ENCODE assay signal across 27 mouse cellular contexts in the genomic region with DNA sequence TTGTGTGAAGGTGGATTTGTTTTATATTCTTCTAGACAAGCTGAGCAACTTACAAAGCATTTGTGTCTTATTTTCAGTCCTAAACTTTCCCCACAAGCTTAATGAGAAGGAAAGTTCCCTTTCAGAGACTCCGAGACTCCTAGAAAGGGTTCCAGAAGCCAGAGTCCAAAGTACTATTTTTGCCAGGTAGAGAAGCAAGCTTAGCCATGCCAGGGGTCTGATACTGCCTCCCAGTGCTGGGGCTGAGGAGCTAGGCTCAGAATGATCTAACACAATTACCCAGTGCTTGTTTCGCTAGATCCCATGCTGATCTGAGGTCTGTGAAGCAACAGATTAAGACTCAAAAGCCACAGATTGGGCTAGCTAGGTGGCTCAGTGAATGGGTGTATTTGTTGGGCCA.
DNase-seq lines count a peak whose midpoint lies in the region; ATAC-seq and TF ChIP-seq lines count a peak whose summit lies in the region.
"Had no signal": no experiment of that assay in that cellular context is flagged by ENCODE, and none has a peak within 500 bp of the region (broad histone marks: within the 10 kb centered on the region; RNA-seq: fewer than 3 reads in every experiment).

No protein-coding gene starts in this region.

- intact Hi-C loops in heart, postnatal 36 days (cut with DNase I): no loop called here

- no peak for DNase-seq in heart, postnatal 36 days
- peak; percentile 76 for DNase-seq in kidney, adult 2 months
- DNase-seq in kidney, postnatal 14 days: peak; percentile 29
- no peak for DNase-seq in stomach, postnatal 0 days (ENCODE audit: low spot score)
- DNase-seq: adrenal gland, adult 2 months; adrenal gland, postnatal 14 days; B cell, adult 2 months; cerebellum, adult 11 months; cerebellum, adult 2 months; cerebellum, adult 9-11 months; cerebellum, postnatal 25 days; forebrain, postnatal 0 days; gastrocnemius, adult 2 months; gastrocnemius, postnatal 14 days; heart, adult 18-20 months had no signal

- 79% methylated on average over 2 of the region's 2 CpGs for WGBS in heart, embryonic 13.5 days
- 68% methylated on average over 2 of the region's 2 CpGs for WGBS in kidney, adult 2 months
- WGBS in kidney, embryonic 15.5 days: 85% methylated on average over 2 of the region's 2 CpGs
- 89% methylated on average over 2 of the region's 2 CpGs for WGBS in kidney, embryonic 14.5 days
- 87% methylated on average over 2 of the region's 2 CpGs for WGBS in stomach, postnatal 0 days

- H3K27me3 ChIP-seq in heart, embryonic 13.5 days (replicated peaks): no peaks in the 10 kb centered on the region
- H3K27me3 ChIP-seq in kidney, adult 2 months (replicated peaks; ENCODE audit: control insufficient read depth, insufficient read depth, low read length): no peaks in the 10 kb centered on the region
- no peaks in the 10 kb centered on the region for H3K27me3 ChIP-seq in kidney, embryonic 15.5 days
- H3K27me3 ChIP-seq in kidney, embryonic 14.5 days (ENCODE audit: control insufficient read depth, insufficient read depth, low read length): no peaks in the 10 kb centered on the region
- H3K27me3 ChIP-seq in stomach, postnatal 0 days (ENCODE audit: control insufficient read depth, insufficient read depth, low read length): no peaks in the 10 kb centered on the region
- H3K27me3 ChIP-seq: CH12.LX; embryonic facial prominence, embryonic 12.5 days; embryonic facial prominence, embryonic 15.5 days; hindbrain, embryonic 13.5 days; Patski had no signal

- no peak for ATAC-seq in heart, embryonic 13.5 days (ENCODE audit: extremely low read depth, insufficient number of reproducible peaks, low FRiP score, low TSS enrichment)
- no peak for ATAC-seq in kidney, embryonic 15.5 days (replicated peaks; ENCODE audit: low FRiP score)
- ATAC-seq in kidney, embryonic 14.5 days (ENCODE audit: low FRiP score, low TSS enrichment): no peak
- no peak for ATAC-seq in stomach, postnatal 0 days (ENCODE audit: low FRiP score, low TSS enrichment)
- ATAC-seq: forebrain, embryonic 14.5 days; forebrain, postnatal 0 days; hindbrain, embryonic 16.5 days; Patski had no signal

- no peak; the same call in 1 of the 2 replicates for TF ChIP-seq CTCF in kidney, adult 2 months (conservative IDR thresholded peaks at IDR 0.05; ENCODE audit: insufficient read depth, insufficient read length, low read depth, low read length)
- 0 out of 2 replicates have a peak, but pooled peaks have one; percentile 13 for TF ChIP-seq CTCF in stomach, postnatal 0 days (IDR thresholded peaks at IDR 0.05; ENCODE audit: low read depth)

- no peak overlapping the region for H3K9ac ChIP-seq in heart, embryonic 13.5 days
- no peak overlapping the region for H3K9ac ChIP-seq in kidney, embryonic 15.5 days
- no peak overlapping the region for H3K9ac ChIP-seq in kidney, embryonic 14.5 days (ENCODE audit: low read depth, low read length)
- no peak overlapping the region for H3K9ac ChIP-seq in stomach, postnatal 0 days (ENCODE audit: low read length)
- H3K9ac ChIP-seq: embryonic facial prominence, embryonic 12.5 days; embryonic facial prominence, embryonic 15.5 days; forebrain, postnatal 0 days; hindbrain, embryonic 13.5 days had no signal

- 0 out of 2 replicates have a peak overlapping the region, but pooled peaks have one; percentile 20 for H3K27ac ChIP-seq in heart, embryonic 13.5 days (replicated peaks)
- H3K27ac ChIP-seq in kidney, adult 2 months (ENCODE audit: insufficient read depth, low read depth, low read length): no peak overlapping the region
- no peak overlapping the region for H3K27ac ChIP-seq in kidney, embryonic 15.5 days
- H3K27ac ChIP-seq in kidney, embryonic 14.5 days (ENCODE audit: low read depth, low read length): no peak overlapping the region
- H3K27ac ChIP-seq in stomach, postnatal 0 days (replicated peaks): no peak overlapping the region
- H3K27ac ChIP-seq: embryonic facial prominence, embryonic 12.5 days; embryonic facial prominence, embryonic 15.5 days; gastrocnemius, adult 2 months; hindbrain, embryonic 10.5 days; hindbrain, embryonic 13.5 days had no signal

- H3K9me3 ChIP-seq in heart, embryonic 13.5 days: no peaks in the 10 kb centered on the region
- H3K9me3 ChIP-seq in kidney, embryonic 15.5 days (replicated peaks): no peaks in the 10 kb centered on the region
- no peaks in the 10 kb centered on the region for H3K9me3 ChIP-seq in kidney, embryonic 14.5 days (ENCODE audit: control insufficient read depth, low read length)
- no peaks in the 10 kb centered on the region for H3K9me3 ChIP-seq in stomach, postnatal 0 days (ENCODE audit: control insufficient read depth, low read length)
- H3K9me3 ChIP-seq: embryonic facial prominence, embryonic 12.5 days; embryonic facial prominence, embryonic 15.5 days; G1E; hindbrain, embryonic 10.5 days; hindbrain, embryonic 13.5 days had no signal

- no peak for TF ChIP-seq EP300 in stomach, postnatal 0 days (optimal IDR thresholded peaks at IDR 0.05)

- H3K36me3 ChIP-seq in heart, embryonic 13.5 days: no peaks in the 10 kb centered on the region
- no peaks in the 10 kb centered on the region for H3K36me3 ChIP-seq in kidney, adult 2 months (ENCODE audit: control insufficient read depth, insufficient read depth, low read length)
- H3K36me3 ChIP-seq in kidney, embryonic 15.5 days: no peaks in the 10 kb centered on the region
- H3K36me3 ChIP-seq in kidney, embryonic 14.5 days (ENCODE audit: control insufficient read depth, insufficient read depth, low read length): no peaks in the 10 kb centered on the region
- no peaks in the 10 kb centered on the region for H3K36me3 ChIP-seq in stomach, postnatal 0 days (ENCODE audit: control insufficient read depth, insufficient read depth, low read length)
- H3K36me3 ChIP-seq: embryonic facial prominence, embryonic 12.5 days; embryonic facial prominence, embryonic 15.5 days; G1E; hindbrain, embryonic 10.5 days; hindbrain, embryonic 13.5 days had no signal

- H3K4me2 ChIP-seq in heart, embryonic 13.5 days: no peak overlapping the region
- no peak overlapping the region for H3K4me2 ChIP-seq in kidney, embryonic 15.5 days
- no peak overlapping the region for H3K4me2 ChIP-seq in kidney, embryonic 14.5 days (replicated peaks; ENCODE audit: low read depth, low read length)
- no peak overlapping the region for H3K4me2 ChIP-seq in stomach, postnatal 0 days (replicated peaks; ENCODE audit: low read depth)
- H3K4me2 ChIP-seq: embryonic facial prominence, embryonic 12.5 days; embryonic facial prominence, embryonic 15.5 days; hindbrain, embryonic 13.5 days had no signal

- peaks cover 18% of the 10 kb centered on the region for H3K4me1 ChIP-seq in heart, embryonic 13.5 days
- H3K4me1 ChIP-seq in kidney, adult 2 months (ENCODE audit: control insufficient read depth, insufficient read depth, low read length): peaks cover 3% of the 10 kb centered on the region; the same call in 1 of the 2 replicates
- H3K4me1 ChIP-seq in kidney, embryonic 15.5 days: peaks cover 6% of the 10 kb centered on the region
- H3K4me1 ChIP-seq in kidney, embryonic 14.5 days (ENCODE audit: control insufficient read depth, insufficient read depth, low read length): no peaks in the 10 kb centered on the region
- H3K4me1 ChIP-seq in stomach, postnatal 0 days (replicated peaks; ENCODE audit: control insufficient read depth, insufficient read depth): no peaks in the 10 kb centered on the region
- H3K4me1 ChIP-seq: embryonic facial prominence, embryonic 12.5 days had no signal

- no peak overlapping the region for H3K4me3 ChIP-seq in heart, embryonic 13.5 days
- no peak overlapping the region for H3K4me3 ChIP-seq in kidney, adult 2 months (ENCODE audit: insufficient read depth, low read depth, low read length)
- no peak overlapping the region for H3K4me3 ChIP-seq in kidney, embryonic 15.5 days (replicated peaks)
- no peak overlapping the region for H3K4me3 ChIP-seq in kidney, embryonic 14.5 days (ENCODE audit: low read length)
- H3K4me3 ChIP-seq in stomach, postnatal 0 days (ENCODE audit: low read depth, low read length): no peak overlapping the region
- H3K4me3 ChIP-seq: embryonic facial prominence, embryonic 12.5 days; embryonic facial prominence, embryonic 15.5 days; gastrocnemius, adult 2 months; hindbrain, embryonic 10.5 days; hindbrain, embryonic 13.5 days had no signal

- no peak for TF ChIP-seq POLR2A in kidney, adult 2 months (IDR thresholded peaks at IDR 0.05; ENCODE audit: low read depth, low read length)

Comparison
In these comparisons a context has a peak if more than half of its experiments do, and no peak if none do; other contexts are left out.
1. DNase-seq: peak in kidney, adult 2 months (single experiment) and kidney, postnatal 14 days (single experiment); none in heart, postnatal 36 days (0 of 2) and stomach, postnatal 0 days (single experiment).